Mouse (Mus musculus): Measurements from ENCODE around the gene Slxl1.
"Not testable (repeated sequence)": the region's sequence is repeated elsewhere in the genome, so short reads cannot be mapped to it uniquely, and the experiment has no call there.

Gene Slxl1

GRCm38 (mm10) chrX:55226576-55226975 is at the start of gene Slxl1:
Slxl1 (plus strand) TSS chrX:55226876.
- DNase-seq (ENCODE audit: low read depth in 1 of 2, low spot score in 2 of 2) = not testable (repeated sequence)

Measured in monocyte, adult 2 months (primary cell).